ENCODE assay signal across 6 mouse cellular contexts in genomic region chr17:6480855-6481589, GRCm38 (mm10). TPM values are rescaled to one million over a fixed set of nuclear protein-coding genes. Genes with fewer than 3 reads are reported as not detected.
DNase-seq lines count a peak whose midpoint lies in the region; ATAC-seq and TF ChIP-seq lines count a peak whose summit lies in the region.
"Not testable (repeated sequence)": the region's sequence is repeated elsewhere in the genome, so short reads cannot be mapped to it uniquely, and the experiment has no call there.

No protein-coding gene starts in this region.

- not testable (repeated sequence) for H3K36me3 ChIP-seq in ES-E14 (ENCODE audit: control insufficient read depth, insufficient read depth, low read length, poor library complexity, severe bottlenecking); forebrain, embryonic 14.5 days (ENCODE audit: control insufficient read depth, insufficient read depth, low read length); midbrain, postnatal 0 days (ENCODE audit: insufficient read depth, low read length)

- H3K9ac ChIP-seq in ES-E14 (ENCODE audit: insufficient read depth, low read depth, low read length, poor library complexity, severe bottlenecking); forebrain, embryonic 14.5 days (ENCODE audit: low read length); midbrain, postnatal 0 days (replicated peaks; ENCODE audit: low read length, poor library complexity, severe bottlenecking): not testable (repeated sequence)

- not testable (repeated sequence) for H3K4me2 ChIP-seq in forebrain, embryonic 14.5 days (ENCODE audit: low read length); midbrain, postnatal 0 days (ENCODE audit: low read depth, low read length, poor library complexity, severe bottlenecking)

- not testable (repeated sequence) for H3K4me1 ChIP-seq in ES-E14 (ENCODE audit: control insufficient read depth in 2 of 2, insufficient read depth in 2 of 2, low read length in 2 of 2, poor library complexity in 1 of 2); forebrain, embryonic 14.5 days (ENCODE audit: control insufficient read depth, insufficient read depth, low read length); midbrain, postnatal 0 days (ENCODE audit: insufficient read depth, low read length)

- not testable (repeated sequence) for H3K27me3 ChIP-seq in forebrain, embryonic 14.5 days (replicated peaks; ENCODE audit: control insufficient read depth, insufficient read depth, low read length); midbrain, postnatal 0 days (ENCODE audit: insufficient read depth, low read length)

- not testable (repeated sequence) for H3K9me3 ChIP-seq in ES-E14 (ENCODE audit: control insufficient read depth, insufficient read depth, low read depth, low read length); forebrain, embryonic 14.5 days (replicated peaks; ENCODE audit: control insufficient read depth, low read length); midbrain, postnatal 0 days (ENCODE audit: low read length)

- not testable (repeated sequence) for TF ChIP-seq CTCF in midbrain, postnatal 0 days (IDR thresholded peaks at IDR 0.05)

- not testable (repeated sequence) for ATAC-seq in forebrain, embryonic 14.5 days; midbrain, postnatal 0 days (ENCODE audit: low FRiP score)

- DNase-seq in ES-E14 (ENCODE audit: low read depth, low spot score), result peak; percentile 21
- peak; percentile 62 for DNase-seq in ZHBTc4 (ENCODE audit: low read depth, low spot score)
- DNase-seq in cerebellum, postnatal 14 days, result peak; percentile 26 to 29
- DNase-seq in forebrain, embryonic 14.5 days (ENCODE audit: low spot score), result peak; percentile 49
- peak; percentile 19 for DNase-seq in kidney, postnatal 10 days
- peak; percentile 36 for DNase-seq in midbrain, postnatal 0 days (ENCODE audit: low spot score)

- H3K4me3 ChIP-seq in ES-E14 (ENCODE audit: insufficient read depth in 1 of 2, low read depth in 1 of 2, low read length in 2 of 2, poor library complexity in 1 of 2, severe bottlenecking in 1 of 2); forebrain, embryonic 14.5 days (ENCODE audit: low read depth, low read length); midbrain, postnatal 0 days (ENCODE audit: low read depth, low read length): not testable (repeated sequence)

- 22% methylated on average over 2 of the region's 7 CpGs for WGBS in forebrain, embryonic 14.5 days
- 48% methylated on average over 3 of the region's 7 CpGs for WGBS in midbrain, postnatal 0 days

- in situ Hi-C loops in ES-E14 (cut with MboI; ENCODE audit: low sequenced_read_pairs in 2 of 2, unreplicated experiment in 2 of 2), result not testable (repeated sequence)

- not testable (repeated sequence) for H3K27ac ChIP-seq in ES-E14 (ENCODE audit: insufficient read depth, low read depth, low read length, poor library complexity, severe bottlenecking); forebrain, embryonic 14.5 days (ENCODE audit: low read depth, low read length); midbrain, postnatal 0 days (ENCODE audit: low read depth, low read length)

RNA-seq across cellular contexts. Expression of gene Dynlt1b, which starts 51.1 kb away (rescaled TPM):
- 557 and 575 TPM in 2 replicates for total RNA-seq in ES-E14 (2012; rRNA removed)
- polyA plus RNA-seq in forebrain, embryonic 14.5 days (2014; fragmentation: Nextera tagmentation; extraction: Ambion mirVana), result 1,124 and 1,383 TPM in 2 replicates
- total RNA-seq in midbrain, postnatal 0 days (2014; rRNA removed), result 443 and 625 TPM in 2 replicates
- polyA plus RNA-seq in midbrain, postnatal 0 days (2015; fragmentation: Nextera tagmentation; extraction: Ambion mirVana), result 1,251 and 1,314 TPM in 2 replicates
